Mouse (Mus musculus) MEL (cell line): ENCODE data around the gene Jarid2. TPM values are rescaled to one million over a fixed set of nuclear protein-coding genes. Genes with fewer than 3 reads are reported as not detected.

ENCODE experiments used
- DNase-seq: peaks from one replicate; pipeline ENCODE4 v3.0.0; 2011; ENCODE audit warnings: low read depth, low spot score
- H3K27ac ChIP-seq: 2 replicates; pipeline ENCODE4 v1.5.1; 2012; ENCODE audit warnings: low read depth, mild to moderate bottlenecking, control low read depth, low read length, moderate library complexity; ENCODE audit not compliant: control insufficient read depth
- H3K27me3 ChIP-seq, 2 experiments: fragments of 150-350 bp in 1 of 2; sonication (generic) in 1 of 2; 2 replicates each; pipeline ENCODE4 v1.6.1; 2012; ENCODE audit warnings: low read length in 2 of 2, mild to moderate bottlenecking in 2 of 2, improper control_type of control experiment in 1 of 2, moderate library complexity in 1 of 2; ENCODE audit not compliant: insufficient read depth in 2 of 2, control insufficient read depth in 1 of 2
- H3K36me3 ChIP-seq, 2 experiments: 2 replicates each; pipeline ENCODE4 v1.6.1; 2012 to 2014; ENCODE audit warnings: low read length in 2 of 2, improper control_type of control experiment in 1 of 2, inconsistent platforms in 1 of 2, mild to moderate bottlenecking in 1 of 2; ENCODE audit not compliant: insufficient read depth in 2 of 2, control insufficient read depth in 1 of 2
- H3K4me1 ChIP-seq, 2 experiments: fragments of 150-350 bp in 1 of 2; sonication (generic) in 1 of 2; 2 replicates each; pipeline ENCODE4 v1.6.1; 2012; ENCODE audit warnings: low read length in 2 of 2, improper control_type of control experiment in 1 of 2, mild to moderate bottlenecking in 1 of 2; ENCODE audit not compliant: insufficient read depth in 2 of 2, control insufficient read depth in 1 of 2
- H3K4me3 ChIP-seq, 2 experiments: fragments of 150-350 bp in 1 of 2; sonication (generic) in 1 of 2; 2 replicates each; pipeline ENCODE4 v1.5.1; 2012; ENCODE audit warnings: low read depth in 2 of 2, low read length in 2 of 2, mild to moderate bottlenecking in 2 of 2, moderate library complexity in 2 of 2, control low read depth in 1 of 2, improper control_type of control experiment in 1 of 2; ENCODE audit not compliant: control insufficient read depth in 1 of 2, insufficient read depth in 1 of 2
- H3K79me2 ChIP-seq: 2 replicates; pipeline ENCODE4 v1.6.1; 2012; ENCODE audit warnings: mild to moderate bottlenecking, low read length, moderate library complexity; ENCODE audit not compliant: control insufficient read depth, poor library complexity, insufficient read depth
- H3K9ac ChIP-seq: 2 replicates; pipeline ENCODE4 v1.6.1; 2012; ENCODE audit warnings: low read depth, mild to moderate bottlenecking, control low read depth, low read length, moderate library complexity; ENCODE audit not compliant: control insufficient read depth, poor library complexity, severe bottlenecking
- H3K9me3 ChIP-seq: fragments of 150-350 bp; sonication (generic); replicated peaks from 2 replicates; pipeline ENCODE4 v1.6.1; 2012; ENCODE audit warnings: mild to moderate bottlenecking, low read length, improper control_type of control experiment, moderate library complexity; ENCODE audit not compliant: insufficient read depth
- BHLHE40 ChIP-seq: IDR thresholded peaks from 2 replicates; pipeline ENCODE4 v1.6.1; 2012; ENCODE audit warnings: low read depth, mild to moderate bottlenecking, inconsistent platforms, low read length, improper control_type of control experiment, borderline replicate concordance
- CTCF ChIP-seq, 3 experiments: IDR thresholded peaks in 2 of 3; conservative IDR thresholded peaks in 1 of 3; 2 replicates each; pipeline ENCODE4 v1.5.1; 2011 to 2012; ENCODE audit warnings: low read length in 3 of 3, low read depth in 2 of 3, mild to moderate bottlenecking in 2 of 3, improper control_type of control experiment in 1 of 3, inconsistent platforms in 1 of 3, mixed read lengths in 1 of 3, moderate library complexity in 1 of 3; ENCODE audit not compliant: control insufficient read depth in 1 of 3, insufficient read depth in 1 of 3, poor library complexity in 1 of 3, severe bottlenecking in 1 of 3
- E2F4 ChIP-seq: IDR thresholded peaks from 2 replicates; pipeline ENCODE4 v1.6.1; 2011; ENCODE audit warnings: low read depth, low read length, improper control_type of control experiment, borderline replicate concordance
- EP300 ChIP-seq, 2 experiments: IDR thresholded peaks; 2 replicates each; pipeline ENCODE4 v1.6.1; 2011; ENCODE audit warnings: improper control_type of control experiment in 2 of 2, low read length in 2 of 2, low read depth in 1 of 2, mild to moderate bottlenecking in 1 of 2
- ETS1 ChIP-seq: IDR thresholded peaks from 2 replicates; pipeline ENCODE4 v1.6.1; 2012; ENCODE audit warnings: low read depth, mild to moderate bottlenecking, inconsistent platforms, low read length, improper control_type of control experiment, moderate library complexity
- GABPA ChIP-seq: IDR thresholded peaks from 2 replicates; pipeline ENCODE4 v1.6.1; 2012; ENCODE audit warnings: low read depth, mild to moderate bottlenecking, inconsistent platforms, low read length, improper control_type of control experiment, moderate library complexity
- GATA1 ChIP-seq: IDR thresholded peaks from 2 replicates; pipeline ENCODE4 v1.6.1; 2011; ENCODE audit warnings: low read depth, low read length, improper control_type of control experiment
- HCFC1 ChIP-seq: IDR thresholded peaks from 2 replicates; pipeline ENCODE4 v1.6.1; 2012; ENCODE audit warnings: low read depth, mild to moderate bottlenecking, inconsistent platforms, low read length, improper control_type of control experiment, moderate library complexity
- MAFK ChIP-seq: IDR thresholded peaks from 2 replicates; pipeline ENCODE4 v1.6.1; 2011; ENCODE audit warnings: low read depth, mild to moderate bottlenecking, low read length, improper control_type of control experiment, borderline replicate concordance
- MAX ChIP-seq: IDR thresholded peaks from 2 replicates; pipeline ENCODE4 v1.6.1; 2011; ENCODE audit warnings: low read length, improper control_type of control experiment
- MAZ ChIP-seq: IDR thresholded peaks from 2 replicates; pipeline ENCODE4 v1.6.1; 2012; ENCODE audit warnings: low read depth, mild to moderate bottlenecking, inconsistent platforms, low read length, improper control_type of control experiment
- MEF2A ChIP-seq: IDR thresholded peaks from 2 replicates; pipeline ENCODE4 v1.6.1; 2014; ENCODE audit warnings: low read depth, mild to moderate bottlenecking, inconsistent platforms, low read length, improper control_type of control experiment; ENCODE audit not compliant: poor library complexity, insufficient replicate concordance, severe bottlenecking; ENCODE audit errors: extremely low read depth
- MYB ChIP-seq: IDR thresholded peaks from 2 replicates; pipeline ENCODE4 v1.6.1; 2011; ENCODE audit warnings: mild to moderate bottlenecking, low read depth, low read length, improper control_type of control experiment
- NELFE ChIP-seq: IDR thresholded peaks from 2 replicates; pipeline ENCODE4 v1.6.1; 2011; ENCODE audit warnings: low read depth, low read length, improper control_type of control experiment
- POLR2AphosphoS5 ChIP-seq: IDR thresholded peaks from 2 replicates; pipeline ENCODE4 v1.6.1; 2012; ENCODE audit warnings: low read depth, borderline replicate concordance, mild to moderate bottlenecking, inconsistent platforms, low read length, moderate library complexity, mixed read lengths
- RAD21 ChIP-seq: IDR thresholded peaks from 2 replicates; pipeline ENCODE4 v1.6.1; 2011; ENCODE audit warnings: mild to moderate bottlenecking, low read depth, low read length, improper control_type of control experiment
- RCOR1 ChIP-seq: IDR thresholded peaks from 2 replicates; pipeline ENCODE4 v1.6.1; 2012; ENCODE audit warnings: low read depth, mild to moderate bottlenecking, inconsistent platforms, low read length, improper control_type of control experiment
- SIN3A ChIP-seq: IDR thresholded peaks from 2 replicates; pipeline ENCODE4 v1.6.1; 2012; ENCODE audit warnings: low read length, improper control_type of control experiment, inconsistent platforms
- TAL1 ChIP-seq: IDR thresholded peaks from 2 replicates; pipeline ENCODE4 v1.6.1; 2012; ENCODE audit warnings: mild to moderate bottlenecking, inconsistent platforms, low read length, moderate library complexity, mixed read lengths
- TBP ChIP-seq: IDR thresholded peaks from 2 replicates; pipeline ENCODE4 v1.8.0; 2011; ENCODE audit warnings: low read depth, low read length, improper control_type of control experiment
- TCF12 ChIP-seq: IDR thresholded peaks from 2 replicates; pipeline ENCODE4 v1.6.1; 2014; ENCODE audit warnings: low read depth, mild to moderate bottlenecking, inconsistent platforms, low read length, improper control_type of control experiment, moderate library complexity
- USF1 ChIP-seq: IDR thresholded peaks from 2 replicates; pipeline ENCODE4 v1.6.1; 2014; ENCODE audit warnings: low read depth, mild to moderate bottlenecking, inconsistent platforms, low read length, improper control_type of control experiment, moderate library complexity
- USF2 ChIP-seq, 2 experiments: IDR thresholded peaks; 2 replicates each; pipeline ENCODE4 v1.6.1; 2011 to 2012; ENCODE audit warnings: improper control_type of control experiment in 2 of 2, low read length in 2 of 2, borderline replicate concordance in 1 of 2, inconsistent platforms in 1 of 2, low read depth in 1 of 2, mild to moderate bottlenecking in 1 of 2; ENCODE audit not compliant: insufficient read depth in 1 of 2
- ZKSCAN1 ChIP-seq: IDR thresholded peaks from 2 replicates; pipeline ENCODE4 v1.6.1; 2012; ENCODE audit warnings: low read depth, mild to moderate bottlenecking, inconsistent platforms, low read length, improper control_type of control experiment, moderate library complexity
- ZNF384 ChIP-seq: IDR thresholded peaks from 2 replicates; pipeline ENCODE4 v1.6.1; 2012; ENCODE audit warnings: low read depth, mild to moderate bottlenecking, inconsistent platforms, low read length, improper control_type of control experiment
- polyA plus RNA-seq, 2 experiments: library from polyadenylated mRNA; stranded (reverse) in 1 of 2; unstranded in 1 of 2; fragments of >175 nt in 1 of 2; fragments of >200 nt in 1 of 2; gene quantifications; 2 replicates each; pipeline versions ENCODE4 v1.2.1 to v1.2.4; 2012; ENCODE audit warnings: low replicate concordance in 2 of 2, low read depth in 1 of 2; ENCODE audit not compliant: insufficient read length in 2 of 2, insufficient read depth in 1 of 2, missing spikeins in 1 of 2
- total RNA-seq: library from RNA; depleted of rRNA; stranded (reverse); fragments of 300-350 nt; gene quantifications from 2 replicates; pipeline ENCODE4 v1.2.3, GENCODE M21; 2012

Jarid2 gene
- total and polyA plus RNA-seq, 3 experiments = 5.4 to 76.5 (median 21.2) TPM

DNA sequence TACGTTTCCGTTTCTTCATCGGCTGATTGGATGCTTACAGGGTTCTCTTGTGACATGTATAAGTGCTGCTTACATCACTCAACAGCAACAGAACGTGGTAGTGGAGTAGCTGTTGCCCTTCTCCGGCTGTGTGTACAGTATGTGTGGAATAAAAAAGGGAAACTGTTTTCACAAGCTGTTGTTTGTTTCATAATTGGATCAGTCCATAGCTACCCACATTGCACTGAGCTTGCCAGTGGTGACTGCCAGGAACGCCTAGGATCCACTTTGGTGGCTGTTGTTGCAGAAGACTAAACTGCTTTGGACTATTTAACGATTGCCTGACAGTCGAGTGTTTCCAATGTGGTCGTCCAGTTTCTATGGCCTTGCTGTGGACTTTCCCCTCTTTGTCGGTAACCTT lies 191.8 kb downstream of the Jarid2 start:
- H3K4me3 ChIP-seq = no peak overlapping the region
- peaks cover under 1 to 4% of the 10 kb centered on the region in 2 experiments; a peak in 2 of 4 replicates for H3K4me1 ChIP-seq
- no peak overlapping the region for H3K27ac ChIP-seq
- H3K9ac ChIP-seq = no peak overlapping the region
- no peaks in the 10 kb centered on the region for H3K79me2 ChIP-seq
- no peaks in the 10 kb centered on the region for H3K9me3 ChIP-seq
- DNase-seq = no peak
- H3K27me3 ChIP-seq = no peaks in the 10 kb centered on the region
- H3K36me3 ChIP-seq = peaks cover 2 to 3% of the 10 kb centered on the region in 2 experiments; a peak in 3 of 4 replicates
- no peak for TF ChIP-seq USF2 (IDR thresholded peaks at IDR 0.05; ENCODE audit: borderline replicate concordance in 1 of 2, insufficient read depth in 1 of 2, low read depth in 1 of 2, low read length in 2 of 2)
- TF ChIP-seq GATA1 = no peak
- TF ChIP-seq ZNF384 = no peak
- no peak for TF ChIP-seq BHLHE40
- no peak for TF ChIP-seq TAL1
- no peak for TF ChIP-seq USF1
- no peak for TF ChIP-seq GABPA
- TF ChIP-seq RAD21 = no peak
- TF ChIP-seq MAFK = no peak
- no peak for TF ChIP-seq ZKSCAN1
- no peak for TF ChIP-seq MAZ
- TF ChIP-seq MYB = no peak
- TF ChIP-seq NELFE = no peak
- no peak for TF ChIP-seq POLR2AphosphoS5
- TF ChIP-seq TBP = no peak
- TF ChIP-seq EP300 (IDR thresholded peaks at IDR 0.05; ENCODE audit: low read depth in 1 of 2, low read length in 2 of 2) = no peak

DNA sequence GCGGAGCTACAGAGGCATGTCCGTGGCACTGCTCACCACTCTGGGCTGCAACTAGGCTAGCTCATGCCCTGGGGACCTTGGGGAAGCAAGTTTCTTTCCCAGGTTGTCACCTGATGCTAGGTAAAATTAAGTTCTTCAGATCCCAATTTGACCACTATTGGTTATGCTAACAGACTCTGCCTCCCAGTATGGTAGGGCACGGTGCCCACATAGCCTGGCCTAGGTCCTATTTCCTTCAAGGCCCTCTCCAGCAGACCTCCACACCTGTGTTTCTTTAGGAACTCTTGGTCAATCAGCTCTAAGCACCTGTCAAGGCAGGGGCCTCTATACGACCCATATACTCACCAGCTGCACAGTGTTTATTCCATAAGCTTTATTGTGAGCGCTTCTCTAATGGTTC lies 192.4 kb downstream of the Jarid2 start:
- H3K27ac ChIP-seq = no peak overlapping the region
- H3K79me2 ChIP-seq = no peaks in the 10 kb centered on the region
- H3K9ac ChIP-seq = no peak overlapping the region
- peaks cover 0 to 3% of the 10 kb centered on the region in 2 experiments; a peak in 2 of 4 replicates for H3K36me3 ChIP-seq
- H3K4me1 ChIP-seq = no peaks in the 10 kb centered on the region
- DNase-seq = no peak
- no peaks in the 10 kb centered on the region for H3K9me3 ChIP-seq
- H3K4me3 ChIP-seq = no peak overlapping the region
- H3K27me3 ChIP-seq = no peaks in the 10 kb centered on the region
- TF ChIP-seq E2F4 (no peak), MAFK (no peak), TCF12 (no peak), ZKSCAN1 (no peak), RCOR1 (no peak), SIN3A (no peak), MAX (no peak), POLR2AphosphoS5 (no peak), MEF2A (no peak), ETS1 (no peak), HCFC1 (no peak), EP300 (IDR thresholded peaks at IDR 0.05; ENCODE audit: low read depth in 1 of 2, low read length in 2 of 2) (no peak), GABPA (no peak), MAZ (no peak), NELFE (no peak), GATA1 (no peak), USF2 (IDR thresholded peaks at IDR 0.05; ENCODE audit: borderline replicate concordance in 1 of 2, insufficient read depth in 1 of 2, low read depth in 1 of 2, low read length in 2 of 2) (no peak), CTCF (IDR thresholded peaks at IDR 0.05 in 2 of 3, conservative IDR thresholded peaks at IDR 0.05 in 1 of 3; ENCODE audit: control insufficient read depth in 1 of 3, insufficient read depth in 1 of 3, low read depth in 2 of 3, low read length in 3 of 3, poor library complexity in 1 of 3, severe bottlenecking in 1 of 3) (no peak), MYB (no peak), ZNF384 (no peak)
